Mouse (Mus musculus) bone marrow, adult 2 months (tissue): ENCODE results near the gene C4b. TPM values are rescaled to one million over a fixed set of nuclear protein-coding genes. Genes with fewer than 3 reads are reported as not detected.

Experiments
- H3K27ac ChIP-seq: fragments of 200-500 bp; 2 replicates; pipeline ENCODE4 v1.5.1; 2012; ENCODE audit warnings: low read depth, mild to moderate bottlenecking, control low read depth, inconsistent platforms, low read length; ENCODE audit not compliant: control insufficient read depth, poor library complexity, insufficient read depth
- H3K4me1 ChIP-seq: fragments of 200-500 bp; 2 replicates; pipeline ENCODE4 v1.6.1; 2011; ENCODE audit warnings: low read length; ENCODE audit not compliant: control insufficient read depth, insufficient read depth
- H3K4me3 ChIP-seq: fragments of 200-500 bp; replicated peaks from 2 replicates; pipeline ENCODE3; 2011; ENCODE audit warnings: mild to moderate bottlenecking, low read depth, low read length, control low read depth; ENCODE audit not compliant: control insufficient read depth
- CTCF ChIP-seq: fragments of 200-500 bp; IDR thresholded peaks from 2 replicates; pipeline ENCODE4 v1.5.1; 2011; ENCODE audit warnings: low read length, control low read depth; ENCODE audit not compliant: control insufficient read depth, insufficient read depth
- POLR2A ChIP-seq: fragments of 200-500 bp; IDR thresholded peaks from 2 replicates; pipeline ENCODE4 v1.6.1; 2011; ENCODE audit warnings: low read depth, mild to moderate bottlenecking, control low read depth, low read length, borderline replicate concordance; ENCODE audit not compliant: control insufficient read depth
- WGBS: fragments of 180-500 bp; shearing (Covaris S2); methylation state at CpG from one replicate; pipeline ENCODE4 v1.1.7; 2018; 5-methylcytosine and 5-hydroxymethylcytosine counted together
- polyA plus RNA-seq: library from polyadenylated mRNA; stranded (reverse); fragments of >200 nt; gene quantifications from 2 replicates; pipeline ENCODE4 v1.2.4, GENCODE M21; 2011; ENCODE audit warnings: low replicate concordance; ENCODE audit not compliant: missing spikeins, insufficient read depth, insufficient read length

C4b gene
- polyA plus RNA-seq, 1 experiment, result 10.9 TPM

GRCm38 (mm10) chr17:34684253-34684893, 59.3 kb downstream of the C4b start:
- Histone ChIP-seq H3K4me3 (no peak overlapping the region), H3K4me1 (no peaks in the 10 kb centered on the region), H3K27ac (no peak overlapping the region)
- TF ChIP-seq CTCF, result no peak
- no peak for TF ChIP-seq POLR2A
- 67% methylated on average over 9 of the region's 9 CpGs for WGBS

- Histone ChIP-seq H3K4me1 (no peaks in the 10 kb centered on the region), H3K4me3 (no peak overlapping the region), H3K27ac (no peak overlapping the region)
- WGBS, result 52% methylated on average over 10 of the region's 10 CpGs
- no peak for TF ChIP-seq CTCF
- no peak for TF ChIP-seq POLR2A
Measured at GRCm38 (mm10) chr17:34683686-34684220, 59.9 kb downstream of the C4b start.

DNA sequence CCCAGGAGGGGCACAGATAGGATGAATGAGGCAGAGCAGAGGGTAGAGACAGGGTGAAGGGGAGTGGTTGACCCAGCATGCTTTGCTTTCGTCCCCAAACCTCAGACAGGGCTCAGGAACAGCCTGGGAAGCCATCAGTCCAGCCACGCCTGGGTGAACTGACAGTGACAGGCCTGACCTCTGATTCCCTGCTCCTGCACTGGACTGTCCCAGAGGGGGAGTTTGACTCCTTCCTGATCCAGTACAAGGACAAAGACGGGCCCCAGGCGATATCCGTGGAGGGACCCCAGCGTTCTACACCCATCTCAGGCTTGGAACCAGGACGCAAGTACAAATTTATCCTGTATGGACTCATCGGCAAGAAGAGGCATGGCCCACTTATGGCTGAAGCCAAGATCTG, 60.5 kb downstream of the C4b start:
- 76% methylated on average over 8 of the region's 8 CpGs for WGBS
- Histone ChIP-seq H3K4me1 (no peaks in the 10 kb centered on the region), H3K4me3 (no peak overlapping the region), H3K27ac (no peak overlapping the region)
- no peak for TF ChIP-seq CTCF
- no peak for TF ChIP-seq POLR2A

GRCm38 (mm10) chr17:34681881-34682536, 61.7 kb downstream of the C4b start:
- no peak for TF ChIP-seq POLR2A
- no peak for TF ChIP-seq CTCF
- Histone ChIP-seq H3K4me1 (no peaks in the 10 kb centered on the region), H3K4me3 (no peak overlapping the region), H3K27ac (no peak overlapping the region)
- 68% methylated on average over 11 of the region's 11 CpGs for WGBS

DNA sequence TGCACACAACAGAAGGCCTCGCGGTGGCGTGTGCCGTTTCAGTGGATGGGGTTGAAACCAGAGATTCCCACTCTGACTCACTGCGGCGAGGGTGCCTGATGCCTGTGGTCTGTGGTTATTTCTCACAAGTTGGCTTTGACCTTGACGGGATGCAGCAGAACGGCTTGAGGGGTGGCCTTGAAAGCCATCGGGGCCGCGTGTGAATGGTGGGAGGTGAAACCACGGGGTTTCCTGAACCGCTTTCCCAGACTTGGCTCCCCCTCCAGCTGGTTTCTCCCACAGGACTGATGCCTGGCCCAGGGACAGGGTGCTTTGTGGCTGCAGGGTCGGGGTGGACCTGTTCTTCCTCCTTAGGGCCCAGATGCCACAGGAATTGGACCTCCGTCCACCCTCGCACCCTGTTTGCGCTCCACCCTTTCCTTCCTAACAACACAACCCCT, 62.5 kb downstream of the C4b start:
- Histone ChIP-seq H3K4me3 (no peak overlapping the region), H3K4me1 (no peaks in the 10 kb centered on the region), H3K27ac (no peak overlapping the region)
- 2% methylated on average over 17 of the region's 17 CpGs for WGBS
- TF ChIP-seq CTCF, result no peak
- no peak for TF ChIP-seq POLR2A

- TF ChIP-seq CTCF, result no peak
- no peak for TF ChIP-seq POLR2A
- WGBS, result 54% methylated on average over 4 of the region's 4 CpGs
Measured at GRCm38 (mm10) chr17:34680621-34681020, 63.1 kb downstream of the C4b start.

GRCm38 (mm10) chr17:34680191-34680590, 63.5 kb downstream of the C4b start:
- TF ChIP-seq POLR2A (no peak), CTCF (no peak)
- H3K27ac ChIP-seq, result no peak overlapping the region
- 74% methylated on average over 26 of the region's 26 CpGs for WGBS
- no peaks in the 10 kb centered on the region for H3K4me1 ChIP-seq
- H3K4me3 ChIP-seq, result no peak overlapping the region

More at GRCm38 (mm10) chr17:34680621-34681020, 63.1 kb downstream of the C4b start:
- Histone ChIP-seq H3K4me1 (no peaks in the 10 kb centered on the region), H3K4me3 (no peak overlapping the region), H3K27ac (no peak overlapping the region)

Other genes starting within 250 kb of the C4b start
- gene Btnl6, start 226.5 kb downstream of the C4b start, polyA plus RNA-seq, result 1.9 TPM in 1 of 2 replicates, not detected in the other
- gene Notch4, start 179.6 kb downstream of the C4b start, polyA plus RNA-seq, result 1.0 and 7.5 TPM in 2 replicates
- gene Gpsm3, start 154.1 kb downstream of the C4b start, polyA plus RNA-seq, result 85.2 and 156 TPM in 2 replicates
- gene Pbx2, start 152.6 kb downstream of the C4b start, polyA plus RNA-seq, result 50.3 and 95.1 TPM in 2 replicates
- 12.2 and 16.3 TPM in 2 replicates for gene Ager, start 146.0 kb downstream of the C4b start, polyA plus RNA-seq
- 36.4 and 42.3 TPM in 2 replicates for gene Rnf5, start 140.2 kb downstream of the C4b start, polyA plus RNA-seq
- 37.4 and 66.7 TPM in 2 replicates for gene Agpat1, start 139.6 kb downstream of the C4b start, polyA plus RNA-seq
- 4.2 and 7.2 TPM in 2 replicates for gene Egfl8, start 127.9 kb downstream of the C4b start, polyA plus RNA-seq
- 12.6 and 16.6 TPM in 2 replicates for gene Ppt2, start 115.4 kb downstream of the C4b start, polyA plus RNA-seq
- gene Prrt1, start 114.3 kb downstream of the C4b start, polyA plus RNA-seq, result 2.9 and 4.5 TPM in 2 replicates
- 4.6 and 13.6 TPM in 2 replicates for gene Fkbpl, start 99.1 kb downstream of the C4b start, polyA plus RNA-seq
- 22.4 and 40.2 TPM in 2 replicates for gene Atf6b, start 96.7 kb downstream of the C4b start, polyA plus RNA-seq
- gene Tnxb, start 73.3 kb downstream of the C4b start, polyA plus RNA-seq, result 0.17 TPM in 1 of 2 replicates, not detected in the other
- not detected in 2 replicates for gene Cyp21a1, start 60.7 kb upstream of the C4b start, polyA plus RNA-seq
- gene Stk19, start 93.1 kb upstream of the C4b start, polyA plus RNA-seq, result 44.0 and 63.6 TPM in 2 replicates
- 52.4 and 73.3 TPM in 2 replicates for gene Dxo, start 93.1 kb upstream of the C4b start, polyA plus RNA-seq
- gene Skiv2l, start 106.3 kb upstream of the C4b start, polyA plus RNA-seq, result 31.0 and 67.7 TPM in 2 replicates
- gene Nelfe, start 106.5 kb upstream of the C4b start, polyA plus RNA-seq, result 13.1 and 42.2 TPM in 2 replicates
- 8.4 and 14.5 TPM in 2 replicates for gene Cfb, start 118.6 kb upstream of the C4b start, polyA plus RNA-seq
- 2.8 and 5.7 TPM in 2 replicates for gene Zbtb12, start 135.6 kb upstream of the C4b start, polyA plus RNA-seq
- 2.0 TPM in 1 of 2 replicates, not detected in the other for gene Gm20547, start 138.2 kb upstream of the C4b start, polyA plus RNA-seq
- gene C2, start 154.4 kb upstream of the C4b start, polyA plus RNA-seq, result 3.7 and 5.9 TPM in 2 replicates
- gene Ehmt2, start 154.6 kb upstream of the C4b start, polyA plus RNA-seq, result 60.6 and 104 TPM in 2 replicates
- 1.3 TPM in 1 of 2 replicates, not detected in the other for gene Slc44a4, start 170.6 kb upstream of the C4b start, polyA plus RNA-seq
- gene Neu1, start 187.4 kb upstream of the C4b start, polyA plus RNA-seq, result 18.1 and 33.6 TPM in 2 replicates
- 1.3 and 5.5 TPM in 2 replicates for gene Hspa1b, start 215.4 kb upstream of the C4b start, polyA plus RNA-seq
- gene Gm20481, start 226.0 kb upstream of the C4b start, polyA plus RNA-seq, result not detected in 2 replicates
- gene Hspa1a, start 228.3 kb upstream of the C4b start, polyA plus RNA-seq, result 1.9 TPM in 1 of 2 replicates, not detected in the other
- gene Hspa1l, start 228.8 kb upstream of the C4b start, polyA plus RNA-seq, result not detected in 2 replicates
- gene Lsm2, start 238.0 kb upstream of the C4b start, polyA plus RNA-seq, result 70.0 and 84.5 TPM in 2 replicates